Mouse (Mus musculus): ENCODE measurements around the gene Fam78a.

Gene Fam78a

DNA sequence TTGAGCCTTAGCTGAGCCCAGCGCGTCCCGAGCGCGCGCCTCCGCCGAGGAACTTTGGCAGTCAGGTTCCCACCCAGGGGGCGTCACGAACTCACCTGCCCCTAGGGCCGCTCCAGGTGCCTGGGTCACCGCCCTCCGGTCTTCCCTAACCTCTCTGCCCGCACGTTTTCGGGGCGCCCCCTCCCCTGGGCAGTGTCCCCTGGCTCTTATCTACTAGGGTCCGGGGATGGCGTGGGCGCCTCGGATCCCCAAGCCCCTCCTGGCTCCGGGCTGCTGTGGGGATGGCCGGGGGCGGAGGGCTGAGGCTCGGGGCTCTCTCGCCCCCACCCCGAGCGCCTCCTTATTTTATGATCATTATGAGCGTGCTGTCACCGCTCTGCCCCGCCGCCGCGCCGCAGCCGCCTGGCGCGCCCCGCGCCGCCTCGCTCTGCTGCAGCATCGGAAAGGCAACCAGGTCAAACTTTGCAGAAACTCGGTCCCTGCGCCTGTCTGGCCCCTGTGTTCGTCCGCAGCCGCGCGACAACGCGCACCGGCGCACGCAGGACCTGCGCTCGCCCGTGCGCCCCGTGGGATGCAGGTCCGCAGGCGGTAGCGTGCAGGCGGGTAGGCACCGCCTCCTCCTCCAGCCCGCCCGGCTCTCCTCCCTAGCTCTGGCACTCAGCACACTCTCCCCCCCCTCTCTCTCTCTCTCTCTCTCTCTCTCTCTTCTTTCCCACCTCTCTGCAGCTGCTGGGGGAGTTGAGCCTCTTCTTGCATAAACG lies at the start of gene Fam78a:
Gene Fam78a, minus strand, starts transcription at position 747 of the 761 bp plus-strand sequence.
- no peak for DNase-seq (ENCODE audit: extremely low spot score, low read depth, low spot score)

DNA sequence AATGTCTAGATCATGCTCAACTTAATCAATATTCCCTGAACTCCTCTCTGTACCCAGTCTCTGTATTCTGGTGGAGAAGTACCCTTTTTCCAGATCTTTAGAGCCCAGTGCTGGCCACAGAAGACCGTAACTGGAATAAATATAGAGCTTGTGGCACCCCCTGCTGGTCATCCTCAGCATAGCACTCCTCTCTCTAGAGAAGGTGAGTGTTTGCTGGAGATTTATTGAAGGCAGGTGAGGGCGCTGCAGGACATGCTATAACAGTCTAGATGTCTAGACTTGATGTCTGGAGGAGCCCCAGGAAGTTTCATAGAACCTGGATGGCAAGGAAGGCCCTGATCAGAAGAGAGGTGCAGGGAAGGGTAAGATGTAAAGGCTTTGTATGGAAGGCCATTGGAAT lies 49.4 kb upstream of the Fam78a start:
- peak; percentile 88 for DNase-seq (ENCODE audit: extremely low spot score, low read depth, low spot score)

DNA sequence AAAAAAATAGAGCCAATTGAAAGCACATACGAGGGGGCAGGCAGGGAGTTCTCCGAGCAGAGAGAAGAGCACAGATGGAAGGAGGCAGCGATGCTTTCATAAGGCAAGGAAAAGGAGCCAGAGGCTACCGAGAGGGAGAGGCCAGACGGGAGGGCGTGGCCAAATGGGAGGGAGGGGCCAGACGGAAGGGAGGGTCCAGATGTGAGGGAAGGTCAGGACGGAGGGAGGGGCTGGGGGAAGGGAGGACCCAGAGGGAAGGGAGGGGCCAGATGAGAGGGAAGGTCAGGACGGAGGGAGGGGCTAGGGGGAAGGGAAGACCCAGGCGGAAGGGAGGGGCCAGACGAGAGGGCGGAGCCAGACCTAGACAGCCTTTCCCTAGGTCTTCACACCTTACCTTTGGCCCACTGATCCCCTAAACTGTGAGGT lies 47.9 kb upstream of the Fam78a start:
- DNase-seq (ENCODE audit: extremely low spot score, low read depth, low spot score), result no peak

DNA sequence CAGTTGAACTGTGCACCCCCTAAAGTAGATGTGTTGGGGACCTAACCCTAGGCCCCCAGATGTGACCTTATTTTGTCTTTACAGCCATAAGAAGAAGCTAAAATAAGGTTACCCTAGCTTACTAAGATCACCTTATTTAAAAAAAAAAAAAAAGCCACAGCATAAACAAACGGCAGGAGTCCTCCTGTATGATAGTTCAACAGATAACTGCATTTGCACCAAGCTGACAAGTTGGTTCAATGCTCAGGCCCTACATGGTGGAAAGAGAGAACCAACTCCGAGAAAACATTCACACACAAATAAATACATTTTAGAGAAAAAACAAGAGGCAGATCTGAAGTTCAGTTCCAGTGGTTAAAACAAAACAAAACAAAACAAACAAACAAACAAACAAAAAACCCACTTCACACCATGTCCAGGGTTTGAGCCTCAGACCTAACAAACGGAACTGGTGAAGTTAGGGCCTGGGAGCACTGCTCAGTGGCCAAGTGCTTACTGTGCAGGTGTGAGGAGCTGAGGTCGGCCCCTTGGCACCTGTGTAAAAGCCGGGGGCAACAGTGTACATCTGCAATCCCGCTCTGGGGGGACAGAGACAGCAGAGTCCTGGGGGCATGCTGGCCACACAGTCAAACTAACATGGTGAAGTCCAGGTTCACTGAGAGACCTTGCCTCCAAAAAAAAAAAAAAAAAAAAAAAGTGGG lies 47.4 kb upstream of the Fam78a start:
- no peak for DNase-seq (ENCODE audit: extremely low spot score, low read depth, low spot score)

- no peak for DNase-seq (ENCODE audit: extremely low spot score, low read depth, low spot score)
Measured at GRCm38 (mm10) chr2:32131205-32131834, 46.7 kb upstream of the Fam78a start.

GRCm38 (mm10) chr2:32130435-32130834 lies 45.8 kb upstream of the Fam78a start:
- no peak for DNase-seq (ENCODE audit: extremely low spot score, low read depth, low spot score)

- DNase-seq (ENCODE audit: extremely low spot score, low read depth, low spot score), result no peak
Measured at GRCm38 (mm10) chr2:32129383-32130074, 44.9 kb upstream of the Fam78a start.

- DNase-seq (ENCODE audit: extremely low spot score, low read depth, low spot score), result no peak
Measured at GRCm38 (mm10) chr2:32128536-32128841, 43.8 kb upstream of the Fam78a start.

DNA sequence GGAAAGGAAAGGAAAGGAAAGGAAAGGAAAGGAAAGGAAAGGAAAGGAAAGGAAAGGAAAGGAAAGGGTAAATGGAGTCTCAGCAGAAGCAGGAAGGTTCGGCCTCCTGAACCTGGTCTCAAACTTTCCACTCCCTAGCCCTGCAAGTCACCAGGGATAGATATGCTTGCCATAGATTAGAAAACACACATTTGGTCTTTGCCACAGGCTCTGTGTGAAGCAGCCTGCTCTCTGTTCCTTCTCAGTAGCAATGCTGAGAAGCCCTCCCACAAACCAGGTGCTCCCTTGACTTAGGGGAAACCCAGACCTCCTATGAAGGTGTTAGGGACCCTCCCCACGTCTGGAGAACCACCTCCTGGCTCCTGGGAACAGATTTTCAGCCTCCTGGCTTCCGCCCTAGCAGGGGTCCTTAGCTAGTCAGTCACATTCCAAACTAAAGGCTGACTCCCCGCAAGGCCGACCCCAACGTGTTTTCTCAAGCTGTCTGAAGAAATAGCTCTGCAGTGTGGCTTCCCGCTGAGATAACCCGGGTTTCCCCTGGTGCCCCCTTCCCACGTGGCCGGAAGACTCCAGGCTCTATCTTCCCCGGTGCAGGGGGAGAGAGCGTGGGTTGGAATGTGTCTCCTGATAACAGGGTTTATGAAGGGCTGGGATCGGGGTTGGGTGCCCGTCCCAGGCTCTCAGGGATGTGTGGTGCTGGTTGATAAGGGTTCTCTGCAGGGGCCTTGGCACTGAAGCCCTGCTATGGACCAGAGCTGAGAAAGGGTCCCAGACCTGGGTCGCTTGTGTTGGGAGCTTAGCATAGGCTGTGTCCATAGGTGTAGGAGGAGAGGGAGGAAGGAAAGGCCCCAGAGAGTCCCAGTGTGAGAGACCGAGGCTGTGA lies 43.2 kb upstream of the Fam78a start:
- DNase-seq (ENCODE audit: extremely low spot score, low read depth, low spot score), result no peak

GRCm38 (mm10) chr2:32121785-32122184 lies 37.1 kb upstream of the Fam78a start:
- DNase-seq (ENCODE audit: extremely low spot score, low read depth, low spot score), result no peak

- no peak for DNase-seq (ENCODE audit: extremely low spot score, low read depth, low spot score)
Measured at GRCm38 (mm10) chr2:32121150-32121549, 36.5 kb upstream of the Fam78a start.

DNA sequence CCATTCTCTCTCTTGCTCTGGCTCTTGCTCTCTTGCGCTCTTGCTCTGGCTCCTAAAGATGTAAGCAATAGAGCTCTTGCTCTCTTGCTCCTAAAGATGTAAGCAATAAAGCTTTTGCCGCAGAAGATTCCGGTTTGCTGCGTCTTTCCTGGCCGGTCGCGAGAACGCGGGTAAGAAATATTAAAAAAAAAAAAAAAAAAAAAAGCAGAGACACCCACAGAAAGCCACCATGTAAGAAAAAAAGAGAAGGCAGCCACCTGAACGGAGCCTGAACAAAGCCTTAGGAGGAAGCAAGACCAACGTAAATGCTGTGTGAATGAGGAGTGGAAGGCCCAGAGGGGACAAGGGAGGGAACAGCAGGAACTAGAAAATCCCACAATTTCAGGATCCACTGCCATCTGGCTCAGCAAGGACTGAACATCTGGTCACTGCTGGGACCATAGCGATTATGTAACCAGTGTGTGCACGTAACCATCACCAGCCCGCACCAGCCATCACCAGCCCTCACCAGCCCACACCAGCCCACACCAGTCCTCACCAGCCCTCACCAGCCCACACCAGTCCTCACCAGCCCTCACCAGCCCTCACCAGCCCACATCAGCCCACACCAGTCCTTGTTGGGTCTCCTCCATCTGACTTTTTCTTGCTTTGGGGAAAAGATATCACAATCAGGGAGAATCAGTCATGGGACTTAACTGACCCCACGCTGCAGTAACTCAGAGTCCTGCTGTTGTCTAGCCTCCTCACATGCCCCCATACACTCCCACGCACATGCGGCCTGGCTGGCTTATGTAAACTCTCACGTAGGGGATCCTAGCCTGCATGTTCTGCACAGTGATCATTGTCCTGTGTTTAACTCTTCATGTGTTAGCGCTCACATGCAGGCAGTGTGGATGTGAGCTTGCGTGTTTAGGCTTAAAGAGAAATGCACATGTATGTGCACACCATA lies 35.4 kb upstream of the Fam78a start:
- DNase-seq (ENCODE audit: extremely low spot score, low read depth, low spot score), result no peak

GRCm38 (mm10) chr2:32115851-32116268 lies 31.2 kb upstream of the Fam78a start:
- DNase-seq (ENCODE audit: extremely low spot score, low read depth, low spot score), result no peak

- no peak for DNase-seq (ENCODE audit: extremely low spot score, low read depth, low spot score)
Measured at GRCm38 (mm10) chr2:32112548-32112947, 27.9 kb upstream of the Fam78a start.

DNA sequence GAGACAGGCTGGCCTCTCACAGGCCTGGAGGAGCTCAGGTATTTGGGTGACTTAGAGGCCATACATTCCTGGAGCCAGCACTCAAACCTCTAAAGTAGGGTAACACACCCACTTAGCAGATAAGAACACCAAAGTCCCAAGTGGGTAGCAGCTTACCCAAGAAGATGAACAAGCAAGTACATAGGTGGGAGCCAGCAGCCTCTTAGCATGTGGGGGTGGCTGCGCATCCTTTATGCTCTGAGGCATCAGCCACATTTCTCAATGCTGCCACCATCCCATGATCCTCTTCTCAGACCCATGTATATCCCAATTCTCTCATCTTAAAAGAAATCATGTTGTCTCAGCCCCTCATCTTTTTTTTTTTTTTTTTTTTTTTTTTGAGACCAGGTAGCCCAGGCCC lies 26.6 kb upstream of the Fam78a start:
- DNase-seq (ENCODE audit: extremely low spot score, low read depth, low spot score), result no peak

- DNase-seq (ENCODE audit: extremely low spot score, low read depth, low spot score), result no peak
Measured at GRCm38 (mm10) chr2:32105930-32106329, 21.3 kb upstream of the Fam78a start.

DNA sequence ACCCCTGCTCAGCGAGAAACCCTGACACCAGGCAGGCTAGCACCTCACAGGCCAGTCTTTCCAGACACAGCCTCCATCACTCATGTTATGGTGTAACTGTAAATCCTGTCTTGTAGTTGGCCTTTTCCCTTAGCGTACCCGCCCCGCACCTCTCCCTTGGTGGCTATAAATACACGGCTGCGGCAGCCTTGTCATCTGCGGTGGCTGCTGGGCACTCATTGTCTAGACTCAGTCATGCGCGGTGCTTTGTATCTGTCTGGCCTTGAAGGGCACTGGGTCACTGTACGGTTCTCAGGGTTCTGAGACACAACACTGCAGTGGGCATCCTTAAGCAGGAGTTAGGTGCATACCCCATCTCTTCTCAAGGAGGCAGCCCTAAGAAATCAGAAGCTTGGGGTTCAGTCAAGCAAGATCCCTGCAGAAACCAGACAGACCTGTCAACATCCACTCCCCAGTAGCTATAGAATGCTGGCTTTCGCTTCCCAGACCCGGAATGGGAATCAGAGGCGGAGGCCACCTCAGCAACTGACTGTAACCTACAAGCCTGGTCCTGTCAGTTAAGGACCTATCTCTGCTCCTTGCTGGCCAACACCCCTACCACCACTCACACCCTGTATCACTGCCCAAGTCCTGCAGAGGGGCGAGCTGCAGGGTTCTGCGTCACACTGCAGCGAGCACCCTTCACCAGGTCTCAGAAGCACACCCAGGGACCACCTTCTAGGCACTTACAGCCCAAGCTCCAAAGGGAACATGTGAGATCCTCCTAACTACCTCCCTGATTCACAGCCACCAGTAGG lies 20.7 kb upstream of the Fam78a start:
- no peak for DNase-seq (ENCODE audit: extremely low spot score, low read depth, low spot score)

- DNase-seq (ENCODE audit: extremely low spot score, low read depth, low spot score), result no peak
Measured at GRCm38 (mm10) chr2:32104122-32104521, 19.5 kb upstream of the Fam78a start.

- DNase-seq (ENCODE audit: extremely low spot score, low read depth, low spot score), result no peak
Measured at GRCm38 (mm10) chr2:32103557-32103956, 18.9 kb upstream of the Fam78a start.

All from hindlimb bud, embryonic 11.5 days (tissue).